Mouse (Mus musculus) forebrain, embryonic 16.5 days (tissue): ENCODE measurements around the gene Znhit3. TPM values are rescaled to one million over a fixed set of nuclear protein-coding genes. Genes with fewer than 3 reads are reported as not detected.
A peak's percentile ranks its signal among the peaks of the same experiment; 100 is the strongest.

Source experiments
- ATAC-seq: fragments of 200-750 bp; cut with Nextera tagmentation; 2 replicates; pipeline ENCODE4 v1.8.0; 2017; ENCODE audit warnings: mild to moderate bottlenecking, moderate library complexity
- H3K27ac ChIP-seq: fragments of 300-500 bp; sonication (generic); 2 replicates; pipeline ENCODE4 v1.5.1; 2014; ENCODE audit warnings: low read length, control low read depth
- H3K27me3 ChIP-seq: fragments of 300-500 bp; sonication (generic); replicated peaks from 2 replicates; pipeline ENCODE4 v1.6.1; 2014; ENCODE audit warnings: low read length; ENCODE audit not compliant: control insufficient read depth, insufficient read depth
- H3K36me3 ChIP-seq: fragments of 300-500 bp; sonication (generic); 2 replicates; pipeline ENCODE4 v1.6.1; 2014; ENCODE audit not compliant: control insufficient read depth, insufficient read depth
- H3K4me1 ChIP-seq: fragments of 300-500 bp; sonication (generic); replicated peaks from 2 replicates; pipeline ENCODE4 v1.6.1; 2014; ENCODE audit warnings: low read length; ENCODE audit not compliant: control insufficient read depth, insufficient read depth
- H3K4me2 ChIP-seq: fragments of 300-500 bp; sonication (generic); 2 replicates; pipeline ENCODE4 v1.6.1; 2014; ENCODE audit warnings: mild to moderate bottlenecking, low read length, control low read depth
- H3K4me3 ChIP-seq: fragments of 300-500 bp; sonication (generic); replicated peaks from 2 replicates; pipeline ENCODE4 v1.5.1; 2014; ENCODE audit warnings: mild to moderate bottlenecking, low read length, control low read depth
- H3K9ac ChIP-seq: fragments of 300-500 bp; sonication (generic); replicated peaks from 2 replicates; pipeline ENCODE4 v1.6.1; 2014; ENCODE audit warnings: low read depth, low read length, control low read depth
- H3K9me3 ChIP-seq: fragments of 300-500 bp; sonication (generic); 2 replicates; pipeline ENCODE4 v1.6.1; 2016; ENCODE audit warnings: low read length; ENCODE audit not compliant: control insufficient read depth
- WGBS: fragments of 180-500 bp; shearing (Covaris S2); extraction: QIAGEN DNeasy Blood & Tissue Kit; methylation state at CpG from one replicate; pipeline ENCODE4 v1.1.7; 2014; 5-methylcytosine and 5-hydroxymethylcytosine counted together
- polyA plus RNA-seq: library from polyadenylated mRNA; unstranded; fragments of >200 nt; fragmentation: Nextera tagmentation; extraction: Ambion mirVana; gene quantifications from 2 replicates; pipeline ENCODE4 v1.2.1, GENCODE M21; 2015

Znhit3 gene
- polyA plus RNA-seq, 1 experiment from 2014 or later = 66.9 TPM

- WGBS = 88% methylated on average over 11 of the region's 11 CpGs
- H3K27ac ChIP-seq = no peak overlapping the region
- no peak overlapping the region for H3K4me3 ChIP-seq
- H3K36me3 ChIP-seq = peaks cover 16% of the 10 kb centered on the region
- no peak for ATAC-seq
- no peaks in the 10 kb centered on the region for H3K4me1 ChIP-seq
- H3K4me2 ChIP-seq = no peak overlapping the region
- no peaks in the 10 kb centered on the region for H3K9me3 ChIP-seq
- H3K9ac ChIP-seq = no peak overlapping the region
- H3K27me3 ChIP-seq = no peaks in the 10 kb centered on the region
Measured at GRCm38 (mm10) chr11:84886767-84887511, 29.2 kb downstream of the Znhit3 start.

GRCm38 (mm10) chr11:84886236-84886635, 29.9 kb downstream of the Znhit3 start:
- H3K4me3 ChIP-seq = no peak overlapping the region
- H3K9me3 ChIP-seq = no peaks in the 10 kb centered on the region
- ATAC-seq = no peak
- 90% methylated on average over 5 of the region's 5 CpGs for WGBS
- H3K4me1 ChIP-seq = no peaks in the 10 kb centered on the region
- no peak overlapping the region for H3K9ac ChIP-seq
- H3K4me2 ChIP-seq = no peak overlapping the region
- no peaks in the 10 kb centered on the region for H3K27me3 ChIP-seq
- H3K27ac ChIP-seq = no peak overlapping the region
- H3K36me3 ChIP-seq = peaks cover 16% of the 10 kb centered on the region

GRCm38 (mm10) chr11:84885238-84885637, 30.9 kb downstream of the Znhit3 start:
- Histone ChIP-seq H3K27ac (no peak overlapping the region), H3K4me1 (peaks cover 6% of the 10 kb centered on the region), H3K4me2 (no peak overlapping the region), H3K9me3 (no peaks in the 10 kb centered on the region), H3K9ac (no peak overlapping the region), H3K4me3 (no peak overlapping the region), H3K27me3 (no peaks in the 10 kb centered on the region), H3K36me3 (peaks cover 15% of the 10 kb centered on the region)
- WGBS = 78% methylated on average over 4 of the region's 4 CpGs
- ATAC-seq = no peak

GRCm38 (mm10) chr11:84882346-84882745, 33.8 kb downstream of the Znhit3 start:
- H3K4me3 ChIP-seq = no peak overlapping the region
- no peaks in the 10 kb centered on the region for H3K9me3 ChIP-seq
- no peak overlapping the region for H3K27ac ChIP-seq
- peaks cover 7% of the 10 kb centered on the region; the same call in 1 of the 2 replicates for H3K36me3 ChIP-seq
- no peaks in the 10 kb centered on the region for H3K27me3 ChIP-seq
- no peak overlapping the region for H3K9ac ChIP-seq
- 94% methylated on average over 7 of the region's 7 CpGs for WGBS
- ATAC-seq = no peak
- H3K4me1 ChIP-seq = peaks cover 13% of the 10 kb centered on the region
- H3K4me2 ChIP-seq = no peak overlapping the region

GRCm38 (mm10) chr11:84880971-84881370, 35.2 kb downstream of the Znhit3 start:
- no peaks in the 10 kb centered on the region for H3K27me3 ChIP-seq
- H3K27ac ChIP-seq = no peak overlapping the region
- 62% methylated on average over 9 of the region's 9 CpGs for WGBS
- peaks cover 7% of the 10 kb centered on the region; the same call in 1 of the 2 replicates for H3K36me3 ChIP-seq
- H3K9me3 ChIP-seq = no peaks in the 10 kb centered on the region
- H3K4me1 ChIP-seq = peaks cover 13% of the 10 kb centered on the region
- H3K4me2 ChIP-seq = peak overlapping the region; percentile 64
- H3K9ac ChIP-seq = peak overlapping the region; percentile 92
- peak overlapping the region; percentile 94 for H3K4me3 ChIP-seq
- no peak for ATAC-seq

GRCm38 (mm10) chr11:84880465-84880961, 35.7 kb downstream of the Znhit3 start:
- ATAC-seq = peak; percentile 14
- under 1% methylated on average over 24 of the region's 24 CpGs for WGBS
- Histone ChIP-seq H3K36me3 (peaks cover 7% of the 10 kb centered on the region; the same call in 1 of the 2 replicates), H3K27me3 (no peaks in the 10 kb centered on the region), H3K9ac (peak overlapping the region; percentile 92), H3K9me3 (no peaks in the 10 kb centered on the region), H3K27ac (peak overlapping the region; percentile 87), H3K4me3 (peak overlapping the region; percentile 94), H3K4me1 (peaks cover 13% of the 10 kb centered on the region), H3K4me2 (peak overlapping the region; percentile 64)

GRCm38 (mm10) chr11:84879772-84880464, 36.2 kb downstream of the Znhit3 start, which contains the start of the genes Myo19 and Pigw:
TSS of gene Myo19 (plus strand) at chr11:84880148.
TSS of gene Pigw (minus strand) at chr11:84880285.
- Histone ChIP-seq H3K4me3 (peak within 1 kb of the TSS; percentile 94), H3K9me3 (no peaks in the 10 kb centered on the region), H3K4me2 (peak within 1 kb of the TSS; percentile 64), H3K4me1 (peaks cover 13% of the 10 kb centered on the region), H3K27me3 (no peaks in the 10 kb centered on the region), H3K9ac (peak within 1 kb of the TSS; percentile 92), H3K27ac (peak within 1 kb of the TSS; percentile 87), H3K36me3 (peaks cover 3% of the 10 kb centered on the region; the same call in 1 of the 2 replicates)
- under 1% methylated on average over 81 of the region's 81 CpGs for WGBS
- ATAC-seq = peak; percentile 97

GRCm38 (mm10) chr11:84879007-84879771, 37.0 kb downstream of the Znhit3 start:
- H3K9ac ChIP-seq = peak overlapping the region; percentile 92
- peak overlapping the region; percentile 87; the same call in 1 of the 2 replicates for H3K27ac ChIP-seq
- 0 out of 2 replicates have a peak, but pooled peaks have one; percentile 0 for ATAC-seq
- H3K36me3 ChIP-seq = peaks cover 3% of the 10 kb centered on the region; the same call in 1 of the 2 replicates
- H3K4me2 ChIP-seq = peak overlapping the region; percentile 64
- H3K4me1 ChIP-seq = peaks cover 13% of the 10 kb centered on the region
- H3K9me3 ChIP-seq = no peaks in the 10 kb centered on the region
- H3K27me3 ChIP-seq = no peaks in the 10 kb centered on the region
- H3K4me3 ChIP-seq = peak overlapping the region; percentile 94
- WGBS = 17% methylated on average over 7 of the region's 7 CpGs
